Mouse (Mus musculus) embryonic facial prominence, embryonic 14.5 days (tissue): ENCODE measurements around the gene Sertad1. TPM values are rescaled to one million over a fixed set of nuclear protein-coding genes. Genes with fewer than 3 reads are reported as not detected.

Experiments
- ATAC-seq: fragments of 200-750 bp; cut with Nextera tagmentation; 2 replicates; pipeline ENCODE4 v1.8.0; 2017; ENCODE audit warnings: low read depth, moderate number of reproducible peaks, moderate TSS enrichment
- DNase-seq: peaks from one replicate; pipeline ENCODE4 v3.0.0-alpha.2; 2015; ENCODE audit warnings: low spot score
- H3K27ac ChIP-seq: fragments of 300-500 bp; sonication (generic); replicated peaks from 2 replicates; pipeline ENCODE4 v1.5.1; 2014; ENCODE audit warnings: low read depth, mild to moderate bottlenecking, low read length, moderate library complexity
- H3K27me3 ChIP-seq: fragments of 300-500 bp; sonication (generic); replicated peaks from 2 replicates; pipeline ENCODE4 v1.6.1; 2014; ENCODE audit warnings: low read length; ENCODE audit not compliant: control insufficient read depth, insufficient read depth
- H3K36me3 ChIP-seq: fragments of 300-500 bp; sonication (generic); 2 replicates; pipeline ENCODE4 v1.6.1; 2014; ENCODE audit warnings: low read length, mixed read lengths; ENCODE audit not compliant: control insufficient read depth, insufficient read depth
- H3K4me1 ChIP-seq: fragments of 300-500 bp; sonication (generic); 2 replicates; pipeline ENCODE4 v1.6.1; 2014; ENCODE audit warnings: antibody characterized with exemption, low read length; ENCODE audit not compliant: control insufficient read depth, insufficient read depth
- H3K4me2 ChIP-seq: fragments of 300-500 bp; sonication (generic); 2 replicates; pipeline ENCODE4 v1.6.1; 2014; ENCODE audit warnings: low read depth, mild to moderate bottlenecking, low read length, moderate library complexity, mixed read lengths
- H3K4me3 ChIP-seq: fragments of 300-500 bp; sonication (generic); 2 replicates; pipeline ENCODE4 v1.5.1; 2014; ENCODE audit warnings: low read depth, mild to moderate bottlenecking, low read length
- H3K9ac ChIP-seq: fragments of 300-500 bp; sonication (generic); 2 replicates; pipeline ENCODE4 v1.6.1; 2014; ENCODE audit warnings: low read depth, mild to moderate bottlenecking, low read length, moderate library complexity, mixed read lengths
- H3K9me3 ChIP-seq: fragments of 300-500 bp; sonication (generic); 2 replicates; pipeline ENCODE4 v1.6.1; 2016; ENCODE audit warnings: low read length; ENCODE audit not compliant: control insufficient read depth
- WGBS: fragments of 180-500 bp; shearing (Covaris S2); extraction: QIAGEN DNeasy Blood & Tissue Kit; methylation state at CpG from one replicate; pipeline ENCODE4 v1.1.7; 2014; 5-methylcytosine and 5-hydroxymethylcytosine counted together
- polyA plus RNA-seq: library from polyadenylated mRNA; unstranded; fragments of >200 nt; fragmentation: Nextera tagmentation; extraction: Ambion mirVana; gene quantifications from 2 replicates; pipeline ENCODE4 v1.2.1, GENCODE M21; 2014

Sertad1 gene
- polyA plus RNA-seq, 1 experiment from 2014 or later, result 34.7 TPM

GRCm38 (mm10) chr7:27478561-27478960 is 8.1 kb upstream of the Sertad1 start:
- peaks cover 12% of the 10 kb centered on the region for H3K4me1 ChIP-seq
- H3K4me2 ChIP-seq, result no peak overlapping the region
- H3K36me3 ChIP-seq, result peaks cover 15% of the 10 kb centered on the region
- no peaks in the 10 kb centered on the region for H3K27me3 ChIP-seq
- ATAC-seq (no peak), DNase-seq (no peak)
- H3K9ac ChIP-seq, result no peak overlapping the region
- H3K9me3 ChIP-seq, result no peaks in the 10 kb centered on the region
- WGBS, result 90% methylated on average over 7 of the region's 7 CpGs
- H3K4me3 ChIP-seq, result no peak overlapping the region
- H3K27ac ChIP-seq, result no peak overlapping the region

- Histone ChIP-seq H3K9ac (no peak overlapping the region), H3K36me3 (peaks cover 15% of the 10 kb centered on the region), H3K4me3 (no peak overlapping the region), H3K4me2 (no peak overlapping the region), H3K9me3 (no peaks in the 10 kb centered on the region), H3K4me1 (peaks cover 12% of the 10 kb centered on the region), H3K27ac (no peak overlapping the region), H3K27me3 (no peaks in the 10 kb centered on the region)
- no peak for DNase-seq
- 77% methylated on average over 1 of the region's 1 CpGs for WGBS
- no peak for ATAC-seq
These were observed 7.0 kb upstream of the Sertad1 start for GRCm38 (mm10) chr7:27479750-27480149.

- DNase-seq (no peak), ATAC-seq (no peak)
- peak overlapping the region; percentile 66; the same call in 1 of the 2 replicates for H3K4me2 ChIP-seq
- H3K36me3 ChIP-seq, result peaks cover 15% of the 10 kb centered on the region
- 54% methylated on average over 3 of the region's 3 CpGs for WGBS
- H3K27me3 ChIP-seq, result no peaks in the 10 kb centered on the region
- H3K27ac ChIP-seq, result peak overlapping the region; percentile 84
- peak overlapping the region; percentile 56; the same call in 1 of the 2 replicates for H3K9ac ChIP-seq
- H3K4me3 ChIP-seq, result no peak overlapping the region
- peaks cover 7% of the 10 kb centered on the region for H3K4me1 ChIP-seq
- H3K9me3 ChIP-seq, result no peaks in the 10 kb centered on the region
These were observed 6.2 kb upstream of the Sertad1 start for GRCm38 (mm10) chr7:27480506-27480905.

GRCm38 (mm10) chr7:27480927-27481626 is 5.6 kb upstream of the Sertad1 start:
- H3K27ac ChIP-seq, result peak overlapping the region; percentile 84
- peak overlapping the region; percentile 66 for H3K4me2 ChIP-seq
- peaks cover 12% of the 10 kb centered on the region for H3K36me3 ChIP-seq
- H3K27me3 ChIP-seq, result no peaks in the 10 kb centered on the region
- 5% methylated on average over 10 of the region's 11 CpGs for WGBS
- DNase-seq (no peak), ATAC-seq (no peak; the same call in 1 of the 2 replicates)
- peak overlapping the region; percentile 30 for H3K4me3 ChIP-seq
- peak overlapping the region; percentile 56 for H3K9ac ChIP-seq
- no peaks in the 10 kb centered on the region for H3K9me3 ChIP-seq
- H3K4me1 ChIP-seq, result peaks cover 7% of the 10 kb centered on the region

- DNase-seq (peak; percentile 95), ATAC-seq (peak; percentile 93)
- Histone ChIP-seq H3K9me3 (no peaks in the 10 kb centered on the region), H3K27me3 (no peaks in the 10 kb centered on the region), H3K4me2 (peak overlapping the region; percentile 66), H3K4me3 (peak overlapping the region; percentile 30), H3K4me1 (peaks cover 7% of the 10 kb centered on the region), H3K36me3 (peaks cover 7% of the 10 kb centered on the region), H3K27ac (peak overlapping the region; percentile 84), H3K9ac (peak overlapping the region; percentile 56)
- 0% methylated on average over 4 of the region's 12 CpGs for WGBS
These were observed 5.1 kb upstream of the Sertad1 start for GRCm38 (mm10) chr7:27481627-27481969.

- Histone ChIP-seq H3K4me1 (peaks cover 13% of the 10 kb centered on the region), H3K9me3 (no peaks in the 10 kb centered on the region), H3K27ac (no peak overlapping the region), H3K9ac (no peak overlapping the region), H3K36me3 (no peaks in the 10 kb centered on the region), H3K4me2 (no peak overlapping the region), H3K4me3 (no peak overlapping the region), H3K27me3 (no peaks in the 10 kb centered on the region)
- ATAC-seq (no peak), DNase-seq (no peak)
- WGBS, result 80% methylated on average over 4 of the region's 4 CpGs
These were observed 2.9 kb upstream of the Sertad1 start for GRCm38 (mm10) chr7:27483860-27484259.

GRCm38 (mm10) chr7:27486102-27486769 is 474 bp upstream of the Sertad1 start:
- Histone ChIP-seq H3K9ac (peak overlapping the region; percentile 59), H3K4me2 (peak overlapping the region; percentile 86), H3K9me3 (no peaks in the 10 kb centered on the region), H3K4me3 (peak overlapping the region; percentile 86), H3K27me3 (no peaks in the 10 kb centered on the region), H3K27ac (peak overlapping the region; percentile 98), H3K4me1 (peaks cover 22% of the 10 kb centered on the region), H3K36me3 (peaks cover 11% of the 10 kb centered on the region)
- ATAC-seq, result no peak
- peak; percentile 37 for DNase-seq
- 3% methylated on average over 13 of the region's 13 CpGs for WGBS

GRCm38 (mm10) chr7:27487740-27488268 is 1.1 kb downstream of the Sertad1 start:
- ATAC-seq (no peak), DNase-seq (peak; percentile 48)
- Histone ChIP-seq H3K4me2 (peak overlapping the region; percentile 86), H3K9me3 (no peaks in the 10 kb centered on the region), H3K27ac (peak overlapping the region; percentile 98), H3K36me3 (peaks cover 11% of the 10 kb centered on the region), H3K4me1 (peaks cover 18% of the 10 kb centered on the region), H3K27me3 (no peaks in the 10 kb centered on the region), H3K4me3 (peak overlapping the region; percentile 86), H3K9ac (peak overlapping the region; percentile 89)
- WGBS, result 1% methylated on average over 13 of the region's 13 CpGs
